Mouse (Mus musculus) left cerebral cortex, postnatal 4 days (tissue): ENCODE data around the gene Cyp4f13. TPM values are rescaled to one million over a fixed set of nuclear protein-coding genes. Genes with fewer than 3 reads are reported as not detected.

ENCODE experiments used
- DNase-seq: peaks from one replicate; pipeline ENCODE4 v3.0.0-alpha.2; 2022
- intact Hi-C: fragments of 180-260 bp; cut with DNase I; formaldehyde crosslinking; loops from one replicate; pipeline ENCODE4 v1.15.1; 2025
- total RNA-seq, 2 experiments: library from RNA; stranded (reverse); gene quantifications; 2 replicates each; pipeline ENCODE4 v1.2.3; 2021

Cyp4f13 gene
- total RNA-seq, result 10 to 100 TPM in 1 of 2 experiments, 1 to 10 TPM in 1; 5.8 to 10.2 TPM

DNA sequence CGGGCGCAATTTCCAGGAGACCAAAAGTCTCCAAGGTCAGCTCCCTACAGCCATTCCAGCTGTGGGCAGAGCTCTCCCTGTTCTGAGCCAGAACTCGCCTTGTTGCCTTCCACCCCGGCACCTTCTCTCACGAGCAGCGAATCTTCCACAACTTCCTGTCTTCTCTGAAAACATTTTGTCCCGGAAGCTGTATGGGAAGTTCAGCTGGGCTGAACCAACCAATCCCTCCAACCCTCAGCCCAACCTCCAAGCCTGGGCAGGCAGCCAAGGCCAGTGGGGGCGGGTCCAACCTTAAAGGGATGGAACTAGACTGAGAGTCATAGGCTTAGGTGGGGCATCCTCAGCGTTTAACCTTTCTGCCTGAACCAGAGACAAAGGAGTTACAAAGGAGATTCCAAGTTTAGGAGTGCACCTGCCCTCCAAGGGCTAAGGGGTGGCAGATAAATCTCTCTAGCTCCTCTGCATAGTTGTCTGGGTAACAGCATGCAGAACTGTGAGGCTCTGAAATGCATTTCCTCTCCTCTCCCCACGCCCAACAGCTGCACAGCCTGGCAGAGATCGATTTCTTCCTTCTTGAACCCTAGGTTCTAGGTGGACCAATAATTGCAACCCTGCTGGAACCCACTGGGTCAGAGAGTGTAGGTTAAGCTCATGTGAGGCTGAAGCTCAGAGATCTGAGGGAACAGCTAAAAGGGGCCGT is at the start of gene Cyp4f13:
Gene Cyp4f13, minus strand, starts transcription at position 188 of the 700 bp plus-strand sequence.
- intact Hi-C loops, result no loop called here
- DNase-seq, result peak; percentile 98

DNA sequence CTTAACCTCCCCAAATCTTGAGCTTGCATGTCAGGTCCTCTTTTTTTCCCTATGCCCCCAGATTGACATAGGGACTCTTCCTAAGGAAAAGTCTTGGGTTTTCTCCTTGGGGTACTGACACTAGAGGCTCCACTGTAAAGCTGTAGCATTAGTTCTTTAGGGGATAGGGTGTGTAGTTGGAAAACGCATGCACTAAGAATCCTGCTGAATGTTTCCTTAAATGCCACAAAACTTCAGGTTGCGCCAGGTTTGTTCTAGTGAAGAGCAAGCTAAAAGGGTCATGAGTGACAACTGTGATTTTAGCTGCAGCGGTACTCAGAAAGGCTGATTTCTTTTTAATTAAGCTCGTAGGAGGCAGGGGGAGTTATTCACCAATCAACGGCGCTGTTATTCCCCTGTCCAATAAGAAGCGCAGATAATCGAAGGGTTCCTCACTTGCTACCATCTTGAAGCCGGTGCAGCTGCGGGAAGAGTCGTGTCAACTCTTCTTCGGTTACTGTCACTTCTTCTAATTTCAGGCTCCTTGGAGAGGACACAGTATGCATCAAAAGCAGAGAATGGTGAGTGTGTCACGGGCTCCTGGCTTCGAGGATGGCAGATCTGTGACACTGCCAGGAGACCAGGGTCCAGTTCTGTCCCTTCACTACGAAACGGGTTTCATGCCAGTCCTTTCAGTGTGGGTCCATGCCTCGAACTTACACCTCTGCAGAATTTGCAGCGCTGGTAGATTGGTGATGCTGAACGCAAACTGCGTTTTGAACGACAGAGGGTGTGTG is 45.7 kb upstream of the Cyp4f13 start, which contains the start of gene Zfp952:
Gene Zfp952, plus strand, starts transcription at position 431 of the 776 bp plus-strand sequence.
- intact Hi-C loops, result no loop called here
- peak; percentile 79 for DNase-seq

DNA sequence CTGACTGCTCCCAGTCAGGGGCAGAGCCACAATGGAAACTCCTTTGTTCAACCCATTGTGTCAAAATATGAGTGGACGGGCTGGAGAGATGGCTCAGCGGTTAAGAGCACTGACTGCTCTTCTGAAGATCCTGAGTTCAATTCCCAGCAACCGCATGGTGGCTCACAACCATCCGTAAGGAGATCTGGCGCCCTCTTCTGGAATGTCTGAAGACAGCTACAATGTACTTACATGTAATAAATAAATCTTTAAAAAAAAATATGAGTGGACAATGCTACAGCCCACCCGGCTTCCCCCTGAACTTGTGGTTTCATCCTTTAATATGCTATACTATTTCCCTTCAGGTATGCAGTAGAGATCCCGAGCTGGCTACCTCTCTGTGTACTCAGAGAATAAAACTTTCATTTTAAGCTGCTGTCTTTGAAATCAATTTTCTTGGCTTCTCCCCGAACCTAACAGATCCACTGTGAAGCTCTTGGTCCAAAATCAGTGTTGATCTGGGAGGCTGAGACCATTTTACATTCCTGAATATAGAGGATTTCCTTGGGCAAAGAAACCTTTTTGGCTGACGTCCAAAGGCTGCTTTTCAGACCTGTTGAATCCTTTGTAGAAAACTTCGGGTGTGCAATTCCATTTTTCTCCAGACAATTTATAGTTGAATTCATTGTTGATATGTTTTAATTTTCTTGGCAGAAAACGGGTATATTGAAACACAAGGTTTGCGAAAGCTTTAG is 44.9 kb upstream of the Cyp4f13 start:
- intact Hi-C loops, result no loop called here
- DNase-seq, result no peak

DNA sequence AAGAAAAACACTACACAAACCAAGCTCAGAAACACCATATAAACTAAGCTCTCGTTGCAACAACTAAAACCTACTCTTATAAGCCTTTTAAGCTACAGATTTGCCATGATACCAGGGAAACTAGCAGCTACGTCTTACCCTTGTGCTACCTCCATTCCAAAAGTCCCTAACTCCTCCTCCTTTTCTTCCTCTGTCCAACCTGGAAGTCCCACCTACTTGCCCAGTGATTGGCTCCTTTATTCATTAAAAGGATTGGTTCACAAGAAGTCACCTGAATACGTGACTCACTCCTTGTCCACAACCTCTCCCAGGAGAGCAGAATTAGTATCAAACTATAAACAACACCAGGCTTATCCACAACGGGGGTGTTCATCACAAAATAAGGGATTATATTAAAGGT is 39.1 kb upstream of the Cyp4f13 start:
- no peak for DNase-seq
- intact Hi-C loops, result no loop called here

DNA sequence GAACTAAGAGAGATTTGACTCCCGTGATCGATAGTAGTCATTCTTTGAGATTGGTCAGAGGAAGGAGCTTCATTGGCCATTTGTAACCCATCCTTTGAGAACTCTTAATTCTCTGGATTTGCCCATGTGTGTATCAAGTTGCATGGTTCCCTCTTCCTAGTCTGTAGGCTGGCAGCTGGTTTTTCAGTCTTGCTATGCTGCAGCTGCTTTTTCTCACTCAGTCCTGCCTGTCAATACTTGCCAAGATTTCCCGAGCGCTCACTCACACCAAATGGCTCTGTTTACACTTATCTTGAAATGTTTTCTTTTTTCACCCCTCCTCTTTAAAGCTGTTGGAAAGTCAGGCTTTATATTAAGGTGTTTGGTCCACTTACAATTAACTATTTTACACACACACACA is 34.2 kb upstream of the Cyp4f13 start:
- DNase-seq, result no peak
- intact Hi-C loops, result no loop called here

DNA sequence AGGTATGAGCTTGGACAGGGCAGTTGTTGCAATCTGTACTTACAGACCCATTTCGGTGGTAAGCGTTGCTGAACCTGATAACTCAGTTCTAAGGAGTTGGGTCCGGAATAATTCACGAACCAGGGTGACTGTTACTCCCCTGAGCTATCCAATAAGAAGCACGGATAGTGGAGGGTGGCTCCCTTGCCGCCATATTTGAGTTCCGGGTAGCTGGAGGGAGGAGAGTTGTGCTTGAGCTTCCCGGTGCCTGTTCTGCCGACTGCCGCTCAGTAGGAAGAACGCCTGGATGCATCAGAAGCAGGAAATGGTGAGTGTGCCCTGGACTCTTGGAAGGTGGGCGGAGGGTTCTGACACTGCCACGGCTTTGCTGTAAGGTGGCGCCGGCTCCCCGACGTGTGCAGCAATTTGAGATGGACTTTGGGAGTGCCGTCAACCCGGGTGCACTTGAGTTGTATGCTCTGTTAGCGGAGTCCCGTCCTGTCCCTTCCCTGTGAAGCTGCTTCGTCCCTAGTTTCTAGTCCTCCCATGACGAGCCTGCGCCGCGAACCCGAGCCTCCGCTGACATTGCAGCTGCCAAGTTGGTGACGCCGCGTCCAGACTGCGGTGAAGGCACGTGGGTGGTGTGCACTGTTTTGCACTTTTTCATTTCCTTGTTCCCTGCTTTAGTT is 18.6 kb upstream of the Cyp4f13 start, which contains the start of gene Zfp472:
Gene Zfp472, plus strand, starts transcription at position 192 of the 668 bp plus-strand sequence.
- peak; percentile 86 for DNase-seq
- intact Hi-C loops, result no loop called here

DNA sequence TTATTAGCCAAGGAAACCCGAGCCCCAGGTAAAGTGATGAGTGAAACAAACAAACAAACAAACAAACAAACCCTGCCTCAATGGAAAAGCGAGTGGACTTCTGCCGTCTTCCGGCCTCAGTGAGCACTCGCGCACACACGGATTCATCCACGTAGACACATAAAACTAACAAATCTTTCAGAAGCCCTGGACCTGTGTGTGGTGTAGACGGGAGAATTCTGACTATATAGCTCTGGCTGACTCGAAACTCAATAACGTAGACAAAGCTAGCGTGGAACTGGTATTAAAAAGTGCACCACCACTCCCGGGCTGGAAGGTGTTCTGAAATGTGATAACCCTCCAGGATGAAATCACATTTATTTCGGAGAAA is 18.0 kb upstream of the Cyp4f13 start:
- peak; percentile 13 for DNase-seq
- intact Hi-C loops, result no loop called here

DNA sequence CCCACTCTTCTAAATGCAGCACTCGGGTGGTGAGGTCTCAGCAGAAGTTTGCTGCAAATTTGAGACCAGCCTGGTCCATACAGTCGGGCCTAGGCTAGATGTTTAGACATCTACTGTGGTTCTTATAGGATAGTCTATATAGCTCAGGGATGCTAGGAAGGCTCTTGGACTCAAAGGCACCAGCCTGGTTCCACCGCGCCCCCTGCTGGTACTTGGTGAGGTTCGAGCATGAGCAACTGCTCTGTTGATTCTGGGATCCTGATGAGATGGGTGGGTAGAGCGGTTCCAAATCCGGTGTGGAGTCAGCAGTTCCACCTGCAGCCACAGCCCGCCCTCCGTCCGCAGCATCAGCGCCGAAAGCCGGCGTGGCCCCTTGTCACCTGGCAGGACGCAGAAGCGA is 4.2 kb upstream of the Cyp4f13 start:
- intact Hi-C loops, result no loop called here
- peak; percentile 85 for DNase-seq

DNA sequence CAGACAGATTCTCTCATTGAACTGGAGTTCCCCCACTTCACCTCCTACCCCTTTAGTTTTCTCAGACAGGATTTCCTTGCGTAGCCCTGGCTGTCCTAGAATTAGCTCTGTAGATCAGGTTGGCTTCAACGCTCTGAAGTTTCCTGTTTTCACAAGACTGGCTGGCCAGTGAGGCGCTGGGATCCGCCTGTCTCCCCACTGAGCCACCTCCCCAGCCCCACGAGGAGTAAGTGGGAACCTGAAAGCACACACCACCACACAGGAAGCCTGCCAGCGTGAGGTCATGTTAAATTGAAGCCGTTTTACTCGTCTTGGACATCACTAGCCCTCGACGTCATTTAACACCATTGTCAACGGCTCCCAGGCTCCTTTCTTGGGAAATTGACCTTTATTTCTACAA is 3.8 kb upstream of the Cyp4f13 start:
- intact Hi-C loops, result no loop called here
- DNase-seq, result no peak

DNA sequence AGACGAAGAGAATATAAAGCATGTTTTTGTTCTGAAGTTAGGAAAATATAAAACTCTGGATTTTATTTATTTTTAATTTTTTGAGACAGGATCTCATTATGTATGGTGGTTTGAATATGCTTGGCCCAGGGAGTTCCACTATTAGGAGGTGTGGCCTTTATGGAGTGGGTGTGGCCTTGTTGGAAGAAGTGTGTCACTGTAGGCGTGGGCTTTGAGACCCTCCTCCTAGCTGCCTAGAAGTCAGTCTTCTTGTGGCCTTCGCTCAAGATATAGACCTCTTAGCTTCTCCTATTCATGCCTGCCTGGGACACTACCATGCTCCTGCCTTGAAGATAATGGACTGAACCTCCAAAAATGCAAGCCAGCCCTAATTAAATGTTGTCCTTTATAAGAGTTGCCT is 2.9 kb upstream of the Cyp4f13 start:
- intact Hi-C loops, result no loop called here
- no peak for DNase-seq

DNA sequence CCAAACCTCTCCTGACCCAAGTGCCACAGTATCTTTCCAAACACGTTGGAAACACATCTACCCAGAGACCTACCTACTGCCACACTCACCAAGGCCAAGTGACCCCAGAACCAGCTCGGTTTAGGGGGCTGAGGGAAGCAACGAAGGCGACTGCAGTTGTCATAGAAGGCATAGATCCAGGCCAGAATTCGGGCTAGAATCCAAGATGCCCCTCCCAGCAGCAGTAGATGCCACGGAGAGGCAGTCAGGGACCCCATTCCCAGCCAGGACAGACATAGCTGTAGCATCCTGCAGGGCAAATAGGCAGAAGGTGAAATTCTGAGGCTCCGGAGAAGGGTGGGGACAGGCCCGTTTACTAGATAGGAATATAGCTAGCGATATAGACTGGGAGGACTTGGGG is 486 bp downstream of the Cyp4f13 start:
- intact Hi-C loops, result no loop called here
- peak; percentile 9 for DNase-seq

DNA sequence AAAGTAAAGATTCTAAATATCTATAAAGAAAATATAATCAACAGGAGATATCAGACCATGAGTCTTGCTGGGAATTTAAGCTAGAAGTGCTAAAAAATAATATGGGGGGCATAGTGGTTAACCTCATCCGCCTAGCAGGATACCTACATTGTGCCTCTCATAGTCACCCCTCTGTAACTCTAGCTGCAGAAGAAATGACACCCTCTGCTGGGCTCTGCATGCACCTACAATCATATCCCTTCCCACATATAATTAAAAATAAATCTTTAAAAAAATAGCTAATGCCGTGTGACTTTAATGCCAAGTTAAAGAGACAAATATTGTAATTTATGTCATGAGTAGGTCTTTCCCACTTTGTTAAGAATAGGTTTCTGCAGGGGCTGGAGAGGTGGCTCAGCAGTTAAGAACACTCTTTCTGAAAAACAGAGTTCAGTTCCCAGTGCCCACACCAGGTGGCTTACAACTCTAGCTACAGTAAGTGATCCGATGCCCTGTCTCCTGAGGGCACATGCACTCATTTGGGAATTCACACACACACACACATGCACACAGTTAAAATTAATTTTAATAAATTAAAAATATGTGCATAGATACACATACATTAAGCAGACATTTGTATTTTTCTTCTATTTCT is 2.7 kb downstream of the Cyp4f13 start:
- DNase-seq, result no peak
- intact Hi-C loops, result no loop called here

DNA sequence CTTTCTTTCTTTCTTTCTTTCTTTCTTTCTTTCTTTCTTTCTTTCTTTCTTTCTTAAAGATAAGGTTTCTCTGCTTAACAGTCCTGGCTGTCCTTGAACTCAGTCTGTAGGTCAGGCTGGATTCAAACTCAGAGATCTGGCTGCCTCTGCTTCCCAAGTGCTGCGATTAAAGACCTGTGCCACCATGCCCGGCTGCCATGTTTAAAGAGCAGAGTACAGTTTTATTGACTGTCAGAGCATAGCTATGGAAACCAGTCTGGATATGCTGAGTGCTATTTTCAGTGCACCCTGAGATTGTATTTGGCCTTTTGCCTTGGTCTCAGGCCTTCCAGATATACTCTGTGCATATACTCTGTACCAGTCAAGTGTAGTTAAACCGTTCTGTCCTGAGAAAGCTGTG is 3.5 kb downstream of the Cyp4f13 start:
- intact Hi-C loops, result no loop called here
- DNase-seq, result no peak

DNA sequence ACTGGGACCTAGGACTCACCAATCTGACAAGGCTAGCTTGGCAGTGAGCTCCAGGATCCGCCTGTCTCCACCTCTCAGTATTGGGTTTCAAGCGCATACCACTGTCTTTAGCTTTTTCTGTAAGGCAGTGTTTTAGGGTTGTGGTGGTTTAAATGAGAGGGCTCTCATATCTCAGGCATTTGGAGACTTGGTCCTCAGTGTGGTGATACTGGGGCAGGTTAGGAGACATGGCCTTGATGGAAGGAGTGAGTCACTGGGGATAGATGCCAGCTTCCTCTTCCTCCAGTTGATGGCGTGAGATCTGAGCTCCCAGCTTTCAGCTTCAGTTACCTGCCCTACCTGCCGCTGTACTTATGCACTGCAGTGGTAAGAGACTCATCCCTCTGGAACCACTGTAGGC is 7.4 kb downstream of the Cyp4f13 start:
- no peak for DNase-seq
- intact Hi-C loops, result no loop called here

DNA sequence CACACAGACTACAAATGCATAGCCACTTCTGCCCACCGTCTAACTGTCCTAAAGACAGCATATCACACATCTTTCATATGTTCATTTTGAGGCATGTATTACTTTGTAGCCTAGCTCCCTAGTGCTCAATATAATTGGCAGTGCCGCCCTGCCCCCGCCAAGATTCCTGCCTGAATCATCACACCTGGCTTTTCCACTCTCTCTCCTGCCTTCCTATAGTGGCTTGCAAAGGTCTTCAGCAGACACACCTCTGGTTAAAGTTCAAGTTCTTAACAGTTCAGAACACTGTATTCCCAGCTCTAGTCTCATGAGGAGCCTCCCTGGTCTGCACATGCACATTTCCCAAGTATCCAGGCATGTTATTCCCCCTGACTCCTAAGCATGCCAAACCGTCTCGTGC is 19.4 kb downstream of the Cyp4f13 start:
- intact Hi-C loops, result no loop called here
- DNase-seq, result no peak

DNA sequence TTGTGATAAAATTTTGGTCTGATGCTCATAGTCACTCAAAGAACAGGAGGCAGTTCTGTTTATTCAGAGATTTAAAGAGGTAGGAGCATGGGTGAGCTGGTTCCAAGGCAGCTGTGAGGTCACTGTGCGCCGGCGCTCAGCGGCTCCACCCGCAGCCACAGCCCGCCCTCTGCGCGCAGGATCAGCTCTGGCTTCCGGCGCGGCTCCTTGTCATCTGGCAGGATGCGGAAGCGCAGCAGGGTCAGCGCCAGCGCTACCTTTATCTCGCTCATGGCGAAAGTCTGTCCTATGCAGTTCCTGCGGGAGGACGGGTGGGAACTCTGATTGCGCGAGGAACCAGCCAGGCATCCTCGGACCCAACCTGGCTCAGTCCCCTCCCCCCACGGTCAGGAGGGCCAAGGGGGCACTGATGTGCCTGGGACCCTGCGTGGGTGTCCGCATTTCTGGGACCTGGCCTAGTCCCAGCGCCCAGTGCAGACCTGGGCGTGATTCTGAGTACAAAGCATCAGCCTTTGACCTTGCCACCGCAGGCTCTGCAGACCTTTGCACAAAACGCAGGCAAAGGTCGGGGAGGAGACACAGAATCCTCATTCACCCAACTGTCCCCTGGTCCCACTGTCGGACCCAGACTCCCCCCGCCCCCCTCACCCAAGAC is 22.4 kb downstream of the Cyp4f13 start:
- intact Hi-C loops, result no loop called here
- peak; percentile 68 for DNase-seq

DNA sequence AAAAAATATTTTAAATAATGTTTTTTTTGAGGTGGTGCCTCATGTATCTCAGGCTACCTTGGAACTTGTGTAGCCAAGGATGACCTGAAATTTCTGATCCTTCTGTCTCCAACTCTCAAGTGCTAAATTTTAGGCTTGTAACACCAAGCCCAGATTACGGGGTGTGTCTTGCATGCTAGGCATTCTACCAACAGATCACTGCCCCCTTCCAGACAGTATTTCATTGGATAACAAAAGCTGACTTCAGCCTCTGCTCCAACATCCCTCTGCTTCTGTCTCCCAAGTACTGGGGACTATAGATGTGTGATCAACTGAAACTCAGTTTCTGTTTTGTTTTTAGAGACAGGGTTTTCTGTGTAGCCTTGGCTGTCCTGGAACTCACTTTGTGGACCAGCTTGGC is 23.5 kb downstream of the Cyp4f13 start:
- no peak for DNase-seq
- intact Hi-C loops, result no loop called here

DNA sequence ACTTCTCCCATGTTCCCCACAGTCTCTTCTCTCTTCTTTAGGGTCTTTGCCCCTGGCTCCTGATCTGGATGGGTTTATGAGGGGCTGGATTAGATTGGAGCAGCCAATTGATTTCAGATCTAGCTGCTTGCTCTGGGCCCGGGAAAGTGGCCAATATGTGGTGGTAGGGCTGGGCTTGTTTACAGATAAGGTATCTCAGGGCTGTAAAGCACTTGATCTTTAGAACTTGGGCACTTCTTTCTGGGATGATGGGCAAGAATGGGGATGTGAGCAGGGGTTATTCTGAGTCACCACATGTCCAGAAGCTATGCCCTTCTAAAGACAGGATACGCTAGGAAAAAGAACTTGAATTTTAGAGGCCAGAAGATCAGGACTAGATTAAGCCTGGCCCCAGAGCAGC is 28.1 kb downstream of the Cyp4f13 start:
- DNase-seq, result no peak

DNA sequence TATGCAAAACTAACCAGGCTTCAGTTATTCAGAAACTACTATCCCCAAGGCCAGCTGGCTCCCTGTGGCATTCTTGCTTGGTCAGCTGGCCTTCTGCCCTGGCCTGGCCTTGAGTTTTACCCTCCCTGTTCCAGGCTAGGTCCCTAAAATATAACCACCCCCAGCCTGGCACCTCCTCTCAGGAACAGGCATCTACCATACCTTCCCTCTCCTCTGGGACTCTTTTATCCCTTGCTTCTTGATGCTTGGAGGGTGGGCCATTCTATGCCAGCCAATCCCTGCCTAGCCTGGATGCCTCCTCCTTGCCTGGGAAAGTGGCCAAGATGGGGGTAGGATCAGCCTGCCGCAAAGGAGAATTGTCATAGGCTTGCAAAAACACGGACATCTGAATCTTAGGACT is 30.1 kb downstream of the Cyp4f13 start, which contains the start of gene Cyp4f14:
Gene Cyp4f14, minus strand, starts transcription at position 212 of the 400 bp plus-strand sequence.
- DNase-seq, result peak; percentile 49
- intact Hi-C loops, result no loop called here

More for the DNA sequence above, 28.1 kb downstream of the Cyp4f13 start:
- intact Hi-C loops, result no loop called here

DNA sequence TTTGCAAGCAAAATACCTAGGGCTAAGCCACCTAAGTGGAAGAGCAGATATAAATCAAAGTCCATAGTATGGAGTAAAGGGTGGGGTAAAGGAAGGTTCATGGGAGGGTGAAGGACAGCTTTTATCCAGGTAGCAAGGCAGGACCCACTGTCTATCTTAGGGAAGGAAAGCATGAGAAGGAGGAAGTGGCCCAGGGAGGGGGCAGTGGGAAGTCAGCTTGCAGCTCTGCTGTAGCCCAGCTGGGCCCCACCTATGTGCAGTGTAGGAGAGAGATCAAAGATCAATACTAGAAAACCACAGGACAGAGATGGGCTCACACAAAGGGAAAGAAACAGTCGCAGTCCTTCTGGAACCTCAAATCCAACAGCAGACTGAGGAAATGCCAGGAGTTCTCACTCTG is 31.1 kb downstream of the Cyp4f13 start:
- DNase-seq, result no peak
- intact Hi-C loops, result no loop called here
